9 mouse cellular contexts compared by ENCODE assay signal in the genomic region with DNA sequence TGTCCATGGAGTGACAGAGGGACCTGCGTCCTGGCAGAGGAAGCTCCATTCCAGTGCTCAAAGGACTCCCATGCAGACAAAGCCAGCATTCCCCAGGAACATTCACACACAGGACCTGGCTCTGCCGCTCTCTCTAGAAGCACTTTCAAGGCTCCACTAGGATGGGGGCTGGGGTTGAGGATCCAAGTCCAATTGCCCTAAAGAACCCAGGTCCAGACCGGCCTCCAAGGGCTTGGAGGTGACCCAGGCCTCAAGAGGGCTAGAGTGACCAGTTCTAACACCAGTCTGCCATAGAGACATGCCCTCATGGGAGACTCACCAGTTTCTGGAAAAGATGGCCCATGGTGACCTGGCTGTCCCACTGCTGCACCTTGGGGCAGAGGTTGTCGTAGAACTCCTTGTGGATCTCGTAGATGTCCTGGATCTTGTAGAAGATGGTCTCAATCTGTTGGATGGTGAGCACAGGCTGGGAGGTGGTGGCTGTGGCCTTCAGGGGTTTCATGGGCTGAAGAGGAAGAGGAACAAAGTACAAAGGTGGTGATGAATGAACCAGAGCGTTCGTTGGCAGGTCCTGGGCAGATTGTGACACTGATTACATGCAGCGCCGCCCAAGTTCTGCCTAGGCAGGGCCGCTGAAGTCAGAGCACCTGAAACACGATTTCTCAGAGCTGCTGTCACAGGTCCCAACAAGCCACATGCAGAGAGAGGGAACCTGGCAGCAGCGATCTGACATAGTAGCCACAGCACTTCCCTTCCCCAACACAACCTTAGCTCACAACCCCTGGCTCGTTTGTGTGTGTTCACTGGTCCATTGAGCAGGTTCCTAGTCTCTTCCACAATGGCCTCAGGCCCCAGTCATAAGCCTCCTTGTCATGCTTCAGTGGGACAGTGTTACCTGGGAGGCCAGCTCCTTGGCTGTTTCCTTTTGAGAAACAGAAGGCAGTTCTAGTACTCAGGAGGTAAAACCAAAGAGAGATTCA.
A peak's percentile ranks its signal among the peaks of the same experiment; 100 is the strongest.
DNase-seq lines count a peak whose midpoint lies in the region; TF ChIP-seq lines count a peak whose summit lies in the region.
"Had no signal": no experiment of that assay in that cellular context is flagged by ENCODE, and none has a peak within 500 bp of the region (broad histone marks: within the 10 kb centered on the region; RNA-seq: fewer than 3 reads in every experiment).

No protein-coding gene starts in this region.

- TF ChIP-seq POLR2A in spleen, adult 2 months (IDR thresholded peaks at IDR 0.05; ENCODE audit: low read depth, low read length) = no peak

- H3K27ac ChIP-seq in spleen, adult 2 months (ENCODE audit: insufficient read depth, low read length) = peak overlapping the region; percentile 72
- 0 out of 2 replicates have a peak overlapping the region, but pooled peaks have one; percentile 3 for H3K27ac ChIP-seq in brown adipose tissue, adult 24 weeks (replicated peaks; ENCODE audit: low read depth, low read length)
- H3K27ac ChIP-seq: midbrain, embryonic 13.5 days had no signal

- peak in 1 of 2 experiments; percentile 31 for DNase-seq in spleen, adult 2 months (ENCODE audit: low read depth in 1 of 2, low spot score in 2 of 2)
- no peak for DNase-seq in spleen, adult 12 weeks (ENCODE audit: low spot score)
- DNase-seq in kidney, adult 8-10 months = peak; percentile 47 to 54
- peak; percentile 53 for DNase-seq in splenic B cell, adult 2 months (ENCODE audit: low read depth, low spot score)
- no peak for DNase-seq in embryo, embryonic 11 days
- DNase-seq in left cerebral cortex, postnatal 14 days (ENCODE audit: low spot score in 2 of 2) = no peak
- DNase-seq: gastrocnemius, postnatal 10 days had no signal

- no peak for TF ChIP-seq CTCF in spleen, adult 2 months (IDR thresholded peaks at IDR 0.05; ENCODE audit: extremely low read depth, insufficient read depth, insufficient read length, insufficient replicate concordance)

- peaks cover 3% of the 10 kb centered on the region; the same call in 1 of the 2 replicates for H3K36me3 ChIP-seq in spleen, adult 2 months (ENCODE audit: control insufficient read depth, insufficient read depth, low read length)
- no peaks in the 10 kb centered on the region for H3K36me3 ChIP-seq in splenic B cell, adult 2 months (ENCODE audit: control insufficient read depth, insufficient read depth, low read length, poor library complexity, severe bottlenecking)

- intact Hi-C loops in left cerebral cortex, postnatal 14 days (cut with DNase I) = no loop called here

- 41% methylated on average over 13 of the region's 13 CpGs for WGBS in spleen, adult 2 months

- no peaks in the 10 kb centered on the region for H3K27me3 ChIP-seq in spleen, adult 2 months (ENCODE audit: control insufficient read depth, insufficient read depth, low read length)
- no peaks in the 10 kb centered on the region for H3K27me3 ChIP-seq in splenic B cell, adult 2 months (ENCODE audit: control insufficient read depth, insufficient read depth, low read length, poor library complexity, severe bottlenecking)
- H3K27me3 ChIP-seq: midbrain, embryonic 13.5 days had no signal

- H3K4me1 ChIP-seq in spleen, adult 2 months (ENCODE audit: control insufficient read depth, insufficient read depth, insufficient read length) = peaks cover 37% of the 10 kb centered on the region; the same call in 1 of the 2 replicates
- H3K4me1 ChIP-seq in brown adipose tissue, adult 24 weeks (ENCODE audit: control insufficient read depth, insufficient read depth, insufficient read length, low read length) = no peaks in the 10 kb centered on the region

- H3K4me3 ChIP-seq in spleen, adult 2 months (ENCODE audit: extremely low read depth, insufficient read depth, insufficient read length) = no peak overlapping the region
- H3K4me3 ChIP-seq in brown adipose tissue, adult 24 weeks (ENCODE audit: insufficient read depth, low read depth, low read length) = no peak overlapping the region
- H3K4me3 ChIP-seq: midbrain, embryonic 13.5 days had no signal

Comparison
In these comparisons a context has a peak if more than half of its experiments do, and no peak if none do; other contexts are left out.
1. DNase-seq: peak in kidney, adult 8-10 months (2 of 2) and splenic B cell, adult 2 months (single experiment); none in spleen, adult 12 weeks (single experiment), embryo, embryonic 11 days (single experiment) and left cerebral cortex, postnatal 14 days (0 of 2).